Mouse (Mus musculus) heart, postnatal 14 days (tissue): ENCODE results near the gene Olfr525. TPM values are rescaled to one million over a fixed set of nuclear protein-coding genes. Genes with fewer than 3 reads are reported as not detected.

Experiments
- DNase-seq, 2 experiments: peaks; one replicate each; pipeline ENCODE4 v3.0.0; 2021 to 2022
- intact Hi-C: fragments of 180-260 bp; cut with DNase I; formaldehyde crosslinking; loops from one replicate; pipeline ENCODE4 v1.15.1; 2025
- long read RNA-seq, 2 experiments: library from polyadenylated mRNA; stranded (forward); transcript quantifications; one replicate each; pipeline ENCODE4 v2.0.0; 2021
- total RNA-seq, 2 experiments: library from RNA; stranded (reverse); gene quantifications; 2 replicates each; pipeline ENCODE4 v1.2.3; 2021

Olfr525 gene
- not detected for total RNA-seq
- long read RNA-seq, experiment 1, result 0 reads
- long read RNA-seq, experiment 2, result 0 reads

GRCm38 (mm10) chr7:140320558-140320957 lies at the start of gene Olfr525:
TSS of gene Olfr525 (plus strand) at chr7:140320858.
- no peak for DNase-seq

DNA sequence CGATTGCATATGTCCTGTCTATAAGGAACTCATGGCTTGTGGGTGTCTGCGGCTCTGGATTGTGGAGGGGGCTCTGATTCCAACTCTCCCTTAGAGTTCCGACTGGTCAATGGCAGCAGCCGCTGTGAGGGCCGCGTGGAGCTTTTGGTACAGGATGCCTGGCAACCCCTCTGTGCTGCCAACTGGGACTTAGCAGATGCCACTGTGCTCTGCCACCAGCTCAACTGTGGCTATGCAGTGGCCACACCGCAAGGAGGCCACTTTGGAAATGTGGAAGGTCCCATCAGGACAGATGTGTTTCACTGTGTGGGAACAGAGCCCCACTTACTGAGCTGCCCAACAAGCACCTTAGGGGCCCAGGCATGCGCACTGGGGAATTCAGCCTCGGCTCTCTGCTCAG lies 24.9 kb upstream of the Olfr525 start:
- intact Hi-C loops, result no loop called here
- no peak for DNase-seq

More at GRCm38 (mm10) chr7:140320558-140320957, at the start of gene Olfr525:
- intact Hi-C loops, result no loop called here

DNA sequence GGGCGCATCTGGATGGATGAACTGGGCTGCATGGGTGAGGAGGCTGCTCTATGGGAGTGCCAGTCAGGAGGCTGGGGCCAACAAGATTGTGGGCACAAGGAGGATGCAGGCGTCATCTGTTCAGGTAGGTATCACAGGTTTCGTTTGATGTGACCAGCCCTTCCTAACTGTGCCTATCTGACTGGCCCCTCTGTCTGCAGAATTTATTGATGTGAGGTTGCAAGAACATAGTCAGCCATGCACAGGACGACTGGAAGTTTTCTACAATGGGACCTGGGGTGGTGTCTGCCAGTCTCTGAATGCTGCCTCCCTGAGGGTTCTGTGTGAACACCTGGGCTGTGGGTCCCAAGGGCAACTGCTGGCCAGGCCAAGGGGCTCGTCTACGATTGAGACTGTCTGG lies 23.8 kb upstream of the Olfr525 start:
- intact Hi-C loops, result no loop called here

GRCm38 (mm10) chr7:140299416-140299815 lies 21.2 kb upstream of the Olfr525 start:
- intact Hi-C loops, result no loop called here
- no peak for DNase-seq

More for the DNA sequence above, 23.8 kb upstream of the Olfr525 start:
- no peak for DNase-seq

DNA sequence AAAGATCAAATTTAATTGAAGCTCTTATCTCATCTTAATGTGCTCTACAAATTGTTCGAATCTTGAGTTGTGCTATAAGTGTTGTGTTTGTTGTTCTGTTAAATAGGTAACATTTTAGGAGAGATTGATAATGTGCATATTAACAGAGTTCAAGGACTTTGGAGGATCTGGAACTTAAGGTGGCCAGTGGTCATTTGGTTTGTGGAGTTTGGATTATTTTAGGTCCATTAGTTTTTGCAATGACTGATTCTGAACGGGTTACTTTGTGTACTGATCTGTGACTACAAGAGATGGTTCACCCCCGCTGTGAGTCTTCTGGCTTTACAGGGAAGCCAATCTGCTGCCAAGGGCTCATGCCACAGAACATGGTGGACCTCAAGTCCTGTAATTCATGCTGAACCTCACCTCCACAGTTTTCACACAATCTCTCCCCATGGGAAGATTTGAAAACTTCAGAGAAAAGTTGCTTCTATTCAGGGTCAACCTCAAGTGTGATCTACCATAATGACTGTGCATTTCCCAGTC lies 735 bp upstream of the Olfr525 start:
- DNase-seq, result no peak
- intact Hi-C loops, result no loop called here

DNA sequence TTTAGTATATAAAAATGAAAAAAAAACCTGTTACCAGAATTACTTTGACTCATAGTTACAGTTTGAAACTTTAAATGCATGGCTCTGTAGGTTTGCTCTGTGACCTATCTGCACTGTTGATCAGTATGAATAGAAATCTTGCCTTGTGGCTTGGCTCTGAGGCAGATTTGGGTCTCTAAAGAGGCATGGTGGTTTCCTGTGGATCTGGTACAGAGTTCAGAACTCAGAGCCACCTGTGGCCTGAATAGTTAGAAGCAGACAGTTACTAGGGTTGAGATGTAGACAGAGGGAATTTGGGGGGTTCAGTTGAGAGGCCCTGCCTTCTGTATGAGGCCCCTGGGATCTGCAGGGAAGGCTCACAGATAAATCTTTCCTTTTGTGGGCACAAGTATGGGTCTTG lies 477 bp downstream of the Olfr525 start:
- DNase-seq, result no peak
- intact Hi-C loops, result no loop called here

DNA sequence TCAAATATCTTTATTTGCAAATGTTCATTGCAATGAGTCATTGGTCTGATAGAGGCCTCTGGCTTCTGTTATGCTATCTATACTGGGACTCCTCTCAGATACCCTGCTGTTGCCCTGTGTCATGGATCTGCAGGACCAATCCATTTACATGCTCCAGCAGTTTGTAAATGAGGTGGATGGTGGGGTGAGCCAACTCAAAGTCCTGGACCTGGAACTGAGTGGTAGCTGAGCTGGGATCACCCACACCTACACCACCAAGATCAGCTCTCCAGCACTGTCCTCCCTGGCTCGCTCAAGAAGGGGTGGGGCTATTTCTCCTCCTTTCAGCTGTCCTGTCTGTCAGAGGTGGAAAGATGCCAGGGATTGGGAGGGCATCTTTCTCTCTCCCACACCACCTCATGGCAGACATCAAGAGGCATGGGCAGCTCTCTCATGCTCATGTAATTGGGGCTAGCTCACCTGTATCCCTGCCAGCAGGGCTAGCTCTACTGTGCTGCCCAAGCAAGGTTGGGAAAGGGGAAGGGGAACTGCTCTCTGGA lies 9.2 kb downstream of the Olfr525 start:
- intact Hi-C loops, result no loop called here
- no peak for DNase-seq

GRCm38 (mm10) chr7:140333717-140334116 lies 13.1 kb downstream of the Olfr525 start, which contains the start of gene Olfr527:
TSS of gene Olfr527 (plus strand) at chr7:140334017.
- intact Hi-C loops, result no loop called here
- no peak for DNase-seq

DNA sequence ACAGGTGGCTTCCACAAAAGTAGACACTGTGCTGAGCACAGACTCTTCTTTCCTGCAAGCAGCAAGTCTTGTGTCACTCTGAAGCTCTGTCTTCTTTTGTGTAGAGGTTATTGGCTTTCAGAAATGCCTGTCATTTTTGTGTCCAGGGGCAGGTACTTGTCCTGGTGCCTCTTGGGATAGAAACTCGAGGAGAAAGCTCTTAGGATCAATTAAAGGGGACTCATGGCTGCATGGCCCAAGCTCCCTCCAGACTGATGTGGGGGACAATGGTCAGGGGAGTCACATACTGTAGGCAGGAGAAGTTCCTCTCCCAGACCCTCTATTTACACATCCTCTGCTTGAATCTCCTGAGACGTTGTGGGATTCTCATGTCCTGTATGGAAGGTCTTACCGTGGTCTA lies 40.9 kb downstream of the Olfr525 start, which contains the start of gene Olfr60:
Gene Olfr60, minus strand, starts transcription at position 101 of the 400 bp plus-strand sequence.
- intact Hi-C loops, result no loop called here
- DNase-seq, result no peak

GRCm38 (mm10) chr7:140374300-140374699 lies 53.6 kb downstream of the Olfr525 start:
- no peak for DNase-seq
- intact Hi-C loops, result no loop called here

GRCm38 (mm10) chr7:140376231-140376630 lies 55.6 kb downstream of the Olfr525 start, which contains the start of gene Olfr530:
TSS of gene Olfr530 (minus strand) at chr7:140376331.
- DNase-seq, result no peak
- intact Hi-C loops, result no loop called here

- intact Hi-C loops, result no loop called here
Observed at GRCm38 (mm10) chr7:140376911-140377310, 56.3 kb downstream of the Olfr525 start.

More at GRCm38 (mm10) chr7:140376911-140377310, 56.3 kb downstream of the Olfr525 start:
- DNase-seq, result no peak

Other genes starting within 250 kb of the Olfr525 start
- gene Caly, start 238.3 kb upstream of the Olfr525 start, total RNA-seq, result not detected
- not detected for gene Prap1, start 227.5 kb upstream of the Olfr525 start, total RNA-seq
- 10 to 100 TPM; 76.5 to 77.2 TPM for gene Fuom, start 218.4 kb upstream of the Olfr525 start, total RNA-seq
- 1 to 10 TPM; 3.6 to 3.9 TPM for gene Paox, start 205.1 kb upstream of the Olfr525 start, total RNA-seq
- 100 to 1,000 TPM; 298 to 315 TPM for gene Echs1, start 204.4 kb upstream of the Olfr525 start, total RNA-seq
- gene Mtg1, start 183.3 kb upstream of the Olfr525 start, total RNA-seq, result 10 to 100 TPM; 28.1 to 29.3 TPM
- gene Sprn, start 166.0 kb upstream of the Olfr525 start, total RNA-seq, result under 1 TPM; 0.32 to 0.41 TPM
- not detected for gene Olfr522, start 156.1 kb upstream of the Olfr525 start, total RNA-seq
- gene Olfr523, start 147.6 kb upstream of the Olfr525 start, total RNA-seq, result not detected
- gene Olfr524, start 114.9 kb upstream of the Olfr525 start, total RNA-seq, result not detected
- gene Cd163l1, start 102.6 kb upstream of the Olfr525 start, total RNA-seq, result not detected
- gene 5830411N06Rik, start 73.6 kb upstream of the Olfr525 start, total RNA-seq, result under 1 TPM in 1 of 2 experiments, not detected in 1; 0.10 TPM
- gene Olfr527, start 13.2 kb downstream of the Olfr525 start, total RNA-seq, result not detected
- gene Olfr60, start 40.8 kb downstream of the Olfr525 start, total RNA-seq, result not detected
- not detected for gene Olfr530, start 55.5 kb downstream of the Olfr525 start, total RNA-seq
- gene Olfr531, start 82.1 kb downstream of the Olfr525 start, total RNA-seq, result not detected
- not detected for gene Olfr532, start 100.8 kb downstream of the Olfr525 start, total RNA-seq
- not detected for gene Olfr533, start 142.5 kb downstream of the Olfr525 start, total RNA-seq
- gene Olfr535, start 163.4 kb downstream of the Olfr525 start, total RNA-seq, result not detected
- not detected for gene Olfr536, start 186.5 kb downstream of the Olfr525 start, total RNA-seq
- gene Olfr538, start 247.0 kb downstream of the Olfr525 start, total RNA-seq, result not detected